Mouse (Mus musculus) cerebellum, postnatal 36 days (tissue): ENCODE data around the gene Dmrtc1b.
"Not testable (repeated sequence)": the region's sequence is repeated elsewhere in the genome, so short reads cannot be mapped to it uniquely, and the experiment has no call there.

Experiments
- DNase-seq, 2 experiments: peaks; one replicate each; pipeline ENCODE4 v3.0.0; 2021 to 2022; ENCODE audit warnings: mixed read lengths in 2 of 2

Dmrtc1b gene

GRCm38 (mm10) chrX:102707535-102707934 lies at the start of gene Dmrtc1b, which contains the start of gene Gm9112:
Dmrtc1b (plus strand) TSS chrX:102707865.
Gm9112 (minus strand) TSS chrX:102707635.
- not testable (repeated sequence) for DNase-seq

- DNase-seq, result no peak
Observed at GRCm38 (mm10) chrX:102660712-102661111, 47.0 kb upstream of the Dmrtc1b start.

GRCm38 (mm10) chrX:102666641-102667040 lies 41.0 kb upstream of the Dmrtc1b start:
- no peak for DNase-seq

GRCm38 (mm10) chrX:102684706-102685105 lies 23.0 kb upstream of the Dmrtc1b start:
- not testable (repeated sequence) for DNase-seq

- not testable (repeated sequence) for DNase-seq
Observed at GRCm38 (mm10) chrX:102686872-102687271, 20.8 kb upstream of the Dmrtc1b start, which contains the start of gene Gm3880. Gm3880 (minus strand) TSS chrX:102686972.

- peak; percentile 3 to 27 for DNase-seq
Observed at GRCm38 (mm10) chrX:102689252-102689651, 18.4 kb upstream of the Dmrtc1b start.

GRCm38 (mm10) chrX:102700636-102701035 lies 7.0 kb upstream of the Dmrtc1b start:
- not testable (repeated sequence) for DNase-seq

- not testable (repeated sequence) for DNase-seq
Observed at GRCm38 (mm10) chrX:102724226-102724625, 16.6 kb downstream of the Dmrtc1b start.
